Mouse (Mus musculus) CH12.LX (cell line): Measurements from ENCODE around the gene Pou2f1.

ENCODE experiments used
- BHLHE40 ChIP-seq: IDR thresholded peaks from 2 replicates; pipeline ENCODE4 v1.6.1; 2011; ENCODE audit warnings: mild to moderate bottlenecking, low read depth, low read length, improper control_type of control experiment
- CTCF ChIP-seq, 2 experiments: IDR thresholded peaks in 1 of 2; conservative IDR thresholded peaks in 1 of 2; 2 replicates each; pipeline ENCODE4 v1.5.1; 2011 to 2012; ENCODE audit warnings: low read depth in 2 of 2, low read length in 2 of 2, improper control_type of control experiment in 1 of 2, inconsistent platforms in 1 of 2, mild to moderate bottlenecking in 1 of 2, moderate library complexity in 1 of 2
- E2F4 ChIP-seq: IDR thresholded peaks from 2 replicates; pipeline ENCODE4 v1.6.1; 2011; ENCODE audit warnings: low read depth, low read length, improper control_type of control experiment; ENCODE audit not compliant: insufficient replicate concordance
- EP300 ChIP-seq: IDR thresholded peaks from 2 replicates; pipeline ENCODE4 v1.6.1; 2011; ENCODE audit warnings: low read length, improper control_type of control experiment
- IRF4 ChIP-seq: IDR thresholded peaks from 2 replicates; pipeline ENCODE4 v1.6.1; 2014; ENCODE audit warnings: low read depth, mild to moderate bottlenecking, inconsistent platforms, low read length, improper control_type of control experiment
- MXI1 ChIP-seq: IDR thresholded peaks from 2 replicates; pipeline ENCODE4 v1.6.1; 2011; ENCODE audit warnings: mild to moderate bottlenecking, low read depth, low read length, improper control_type of control experiment
- MYC ChIP-seq: IDR thresholded peaks from 2 replicates; pipeline ENCODE4 v1.6.1; 2011; ENCODE audit warnings: low read depth, mild to moderate bottlenecking, improper control_type of control experiment, low read length
- POLR2A ChIP-seq: IDR thresholded peaks from 2 replicates; pipeline ENCODE4 v1.6.1; 2011; ENCODE audit warnings: low read depth, mild to moderate bottlenecking, improper control_type of control experiment, low read length
- RCOR1 ChIP-seq: conservative IDR thresholded peaks from 2 replicates; pipeline ENCODE4 v1.6.1; 2012; ENCODE audit warnings: low read depth, mild to moderate bottlenecking, inconsistent platforms, low read length, improper control_type of control experiment
- SMC3 ChIP-seq: IDR thresholded peaks from 2 replicates; pipeline ENCODE4 v1.6.1; 2011; ENCODE audit warnings: low read depth, low read length, improper control_type of control experiment
- TCF12 ChIP-seq: IDR thresholded peaks from 2 replicates; pipeline ENCODE4 v1.6.1; 2014; ENCODE audit warnings: low read depth, mild to moderate bottlenecking, inconsistent platforms, low read length, improper control_type of control experiment
- USF1 ChIP-seq: IDR thresholded peaks from 2 replicates; pipeline ENCODE4 v1.6.1; 2014; ENCODE audit warnings: low read depth, mild to moderate bottlenecking, inconsistent platforms, low read length, improper control_type of control experiment
- USF2 ChIP-seq: conservative IDR thresholded peaks from 2 replicates; pipeline ENCODE4 v1.6.1; 2011; ENCODE audit warnings: low read depth, low read length, improper control_type of control experiment
- ZMIZ1 ChIP-seq: IDR thresholded peaks from 2 replicates; pipeline ENCODE4 v1.6.1; 2012; ENCODE audit warnings: low read depth, mild to moderate bottlenecking, inconsistent platforms, low read length, improper control_type of control experiment

GRCm38 (mm10) chr1:165958159-165958558, 44.3 kb downstream of the Pou2f1 start:
- TF ChIP-seq CTCF (conservative IDR thresholded peaks at IDR 0.05 in 1 of 2, IDR thresholded peaks at IDR 0.05 in 1 of 2; ENCODE audit: low read depth in 2 of 2, low read length in 2 of 2) = no peak
- no peak for TF ChIP-seq RCOR1
- TF ChIP-seq BHLHE40 = no peak
- TF ChIP-seq POLR2A = no peak
- TF ChIP-seq IRF4 = no peak
- no peak for TF ChIP-seq EP300
- TF ChIP-seq USF2 = no peak
- no peak for TF ChIP-seq USF1
- TF ChIP-seq E2F4 = no peak
- no peak for TF ChIP-seq MXI1
- no peak for TF ChIP-seq SMC3
- no peak for TF ChIP-seq ZMIZ1
- no peak for TF ChIP-seq TCF12
- TF ChIP-seq MYC = no peak
